Mouse (Mus musculus): ENCODE results near the gene C130032M10Rik.

DNA sequence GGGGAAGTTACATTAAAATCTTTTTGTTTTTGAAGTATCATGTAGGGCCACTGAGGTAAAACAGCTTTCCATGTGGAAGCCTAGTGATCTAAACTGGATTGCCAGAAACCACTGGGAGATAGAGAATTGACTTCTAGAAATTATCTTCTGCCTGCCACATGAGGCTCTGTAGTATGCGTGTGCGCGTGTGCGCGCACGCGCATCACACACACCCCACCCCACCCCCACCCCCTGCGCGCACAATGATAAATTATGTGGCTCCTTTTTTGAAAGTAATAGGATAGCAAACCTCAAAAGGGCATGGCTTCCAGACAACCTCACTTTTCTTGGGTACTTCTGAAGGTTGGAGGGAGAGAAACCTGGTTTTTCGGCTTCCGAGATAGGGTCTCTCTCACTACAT lies 13.6 kb upstream of the C130032M10Rik start:
- TF ChIP-seq CTCF (IDR thresholded peaks at IDR 0.05; ENCODE audit: low read depth) (no peak), EP300 (optimal IDR thresholded peaks at IDR 0.05) (no peak)

Data from stomach, postnatal 0 days (tissue).